Mouse (Mus musculus): ENCODE measurements around the gene Tent5c. TPM values are rescaled to one million over a fixed set of nuclear protein-coding genes. Genes with fewer than 3 reads are reported as not detected.

Gene Tent5c
- polyA plus RNA-seq, 1 experiment from 2014 or later, result 6.3 TPM

DNA sequence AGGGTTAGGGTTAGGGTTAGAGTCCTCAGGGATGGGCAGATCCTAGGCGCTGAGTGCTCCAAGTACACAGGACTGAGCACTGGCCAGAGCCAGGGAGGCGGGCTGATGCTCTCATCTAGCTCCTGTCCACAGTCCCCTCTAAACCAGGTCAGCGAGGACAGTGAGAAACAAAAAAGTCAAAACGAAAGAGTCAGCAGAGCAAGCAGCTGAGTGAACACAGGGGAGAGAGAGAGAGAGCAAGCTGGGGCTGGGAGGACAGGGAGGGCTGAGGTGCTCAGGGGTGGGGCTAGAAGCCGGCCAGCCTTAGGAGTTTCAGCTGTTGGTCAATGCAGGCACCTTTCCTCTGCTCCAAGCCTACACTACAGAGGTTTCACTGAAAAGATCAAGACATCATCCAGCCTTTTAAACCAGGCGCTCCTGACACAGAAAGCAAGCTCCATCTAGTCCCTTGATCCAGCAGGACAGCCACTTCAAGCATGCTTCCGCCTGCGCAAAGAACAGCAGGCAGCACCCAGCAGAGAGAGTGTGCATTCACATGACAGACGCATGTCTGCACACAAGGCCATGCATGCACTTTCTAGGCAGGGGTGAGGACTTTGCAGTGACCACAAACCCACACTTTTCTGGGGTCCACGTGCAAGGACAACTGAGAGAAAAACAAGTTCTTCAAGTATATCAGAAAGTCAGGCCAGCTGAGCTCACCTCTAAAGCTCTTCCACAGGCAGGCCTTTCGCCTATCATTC, 3.6 kb downstream of the Tent5c start:
- H3K4me2 ChIP-seq (replicated peaks), result no peak overlapping the region
- H3K9ac ChIP-seq, result no peak overlapping the region
- H3K36me3 ChIP-seq, result no peaks in the 10 kb centered on the region
- no peaks in the 10 kb centered on the region for H3K9me3 ChIP-seq
- H3K27ac ChIP-seq, result no peak overlapping the region
- peaks cover 7% of the 10 kb centered on the region; the same call in 1 of the 2 replicates for H3K4me1 ChIP-seq
- no peak for ATAC-seq (ENCODE audit: insufficient number of reproducible peaks, insufficient read depth, low FRiP score, low TSS enrichment)
- peaks cover 38% of the 10 kb centered on the region for H3K27me3 ChIP-seq
- no peak overlapping the region for H3K4me3 ChIP-seq
- WGBS, result 35% methylated on average over 11 of the region's 11 CpGs

DNA sequence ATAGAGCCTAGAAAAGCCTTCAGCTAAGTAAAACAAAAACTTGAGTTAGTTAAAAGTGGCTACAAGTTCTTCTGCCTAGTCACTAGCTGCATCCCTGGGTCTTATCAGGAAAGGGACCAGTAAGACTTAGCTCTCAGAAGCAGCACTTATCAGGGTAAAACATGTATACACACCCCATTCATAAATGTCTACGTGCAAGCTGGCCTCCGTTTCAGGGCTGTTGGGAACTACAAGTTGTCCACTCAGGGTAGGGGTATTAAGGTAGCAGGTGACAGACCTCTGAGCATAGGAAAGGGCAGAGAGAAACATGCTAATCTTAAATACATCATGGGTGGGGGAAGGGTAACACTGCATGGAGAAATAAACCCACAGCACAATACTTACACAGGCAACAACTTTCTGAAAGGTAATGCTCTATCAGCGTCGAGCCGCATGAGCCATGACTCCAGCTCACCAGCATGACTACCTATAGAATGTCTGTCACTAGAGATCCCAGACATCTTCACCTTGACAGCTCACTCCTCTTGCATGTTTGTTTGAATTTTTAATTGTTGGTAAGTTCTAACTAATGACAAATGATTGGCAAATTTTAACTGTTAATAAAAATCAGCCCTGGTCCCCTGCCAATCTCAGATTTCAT, 6.0 kb downstream of the Tent5c start:
- Histone ChIP-seq H3K36me3 (no peaks in the 10 kb centered on the region), H3K9me3 (no peaks in the 10 kb centered on the region), H3K4me3 (no peak overlapping the region), H3K27me3 (peaks cover 29% of the 10 kb centered on the region), H3K4me1 (no peaks in the 10 kb centered on the region), H3K9ac (no peak overlapping the region), H3K4me2 (replicated peaks) (no peak overlapping the region), H3K27ac (no peak overlapping the region)
- WGBS, result 84% methylated on average over 5 of the region's 5 CpGs
- ATAC-seq (ENCODE audit: insufficient number of reproducible peaks, insufficient read depth, low FRiP score, low TSS enrichment), result no peak

DNA sequence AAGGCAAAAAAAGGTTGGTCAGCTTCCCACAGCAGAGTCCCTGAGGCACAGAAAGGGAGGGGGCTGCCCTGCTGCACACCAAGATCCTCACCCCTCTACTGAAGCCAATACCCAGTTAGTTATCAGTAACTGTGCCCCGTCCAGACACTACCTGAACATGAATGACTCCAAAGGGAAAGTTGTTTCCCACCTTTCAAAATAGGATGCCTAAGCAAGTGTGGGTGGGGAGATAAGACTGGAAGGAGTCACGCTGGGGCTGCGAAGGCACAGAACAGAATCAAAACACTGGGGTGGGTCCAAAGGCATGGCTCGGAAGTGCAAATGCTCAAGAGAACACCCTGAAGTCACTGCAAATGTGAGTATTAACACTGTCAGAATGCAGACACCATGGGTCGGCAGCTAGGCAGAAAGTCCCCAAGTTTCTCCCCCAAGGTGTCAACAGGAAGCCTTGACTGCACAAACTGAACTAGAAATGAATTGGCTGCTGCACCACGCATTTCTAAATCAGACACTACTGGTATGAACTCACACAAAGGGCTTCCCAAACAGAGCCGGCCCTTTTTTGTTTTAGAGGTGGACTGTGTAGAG, 6.7 kb downstream of the Tent5c start:
- ATAC-seq (ENCODE audit: insufficient number of reproducible peaks, insufficient read depth, low FRiP score, low TSS enrichment), result no peak
- Histone ChIP-seq H3K27ac (no peak overlapping the region), H3K27me3 (peaks cover 22% of the 10 kb centered on the region), H3K9me3 (no peaks in the 10 kb centered on the region), H3K4me1 (no peaks in the 10 kb centered on the region), H3K9ac (no peak overlapping the region), H3K4me2 (replicated peaks) (no peak overlapping the region), H3K4me3 (no peak overlapping the region), H3K36me3 (no peaks in the 10 kb centered on the region)
- WGBS, result 73% methylated on average over 7 of the region's 7 CpGs

DNA sequence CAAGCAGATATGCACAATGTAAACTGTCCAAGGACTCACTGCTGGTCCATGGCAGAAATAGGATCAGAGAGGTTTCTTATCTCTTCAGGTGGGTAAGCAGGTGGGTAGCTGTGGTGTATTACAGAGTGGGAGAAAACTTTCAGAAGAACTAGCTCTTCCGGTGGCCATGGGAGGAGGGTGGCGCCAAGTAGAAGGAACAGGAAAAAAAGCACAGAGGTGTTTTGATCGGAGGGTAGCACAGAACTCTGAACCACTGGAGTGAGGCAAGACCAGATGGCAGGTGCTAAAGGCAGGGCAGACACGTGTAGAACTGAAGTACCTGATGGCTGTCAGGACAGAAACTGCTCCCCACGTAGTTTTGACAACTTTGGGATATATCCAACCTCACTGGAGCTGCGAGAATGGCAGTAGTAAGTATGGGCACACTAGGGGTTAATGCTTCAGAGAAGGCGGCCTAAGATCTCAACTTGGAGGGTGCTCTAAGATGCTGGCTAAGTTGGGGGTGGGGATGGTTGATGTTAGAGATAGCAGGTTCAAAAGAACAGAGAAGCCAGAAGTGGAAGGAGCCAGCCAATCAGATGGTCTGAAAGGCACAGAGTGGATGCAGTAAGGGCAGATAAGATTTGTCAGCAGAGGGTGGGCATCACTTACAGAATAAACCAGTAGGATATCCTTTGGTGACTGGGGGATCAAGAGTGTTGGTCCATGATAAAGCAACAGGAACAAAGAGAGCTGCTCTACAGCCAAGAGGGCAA, 8.7 kb downstream of the Tent5c start:
- Histone ChIP-seq H3K36me3 (no peaks in the 10 kb centered on the region), H3K27ac (no peak overlapping the region), H3K27me3 (peaks cover 2% of the 10 kb centered on the region; the same call in 1 of the 2 replicates), H3K4me3 (no peak overlapping the region), H3K9ac (no peak overlapping the region), H3K9me3 (no peaks in the 10 kb centered on the region), H3K4me1 (no peaks in the 10 kb centered on the region), H3K4me2 (replicated peaks) (no peak overlapping the region)
- no peak for ATAC-seq (ENCODE audit: insufficient number of reproducible peaks, insufficient read depth, low FRiP score, low TSS enrichment)
- 84% methylated on average over 7 of the region's 7 CpGs for WGBS

DNA sequence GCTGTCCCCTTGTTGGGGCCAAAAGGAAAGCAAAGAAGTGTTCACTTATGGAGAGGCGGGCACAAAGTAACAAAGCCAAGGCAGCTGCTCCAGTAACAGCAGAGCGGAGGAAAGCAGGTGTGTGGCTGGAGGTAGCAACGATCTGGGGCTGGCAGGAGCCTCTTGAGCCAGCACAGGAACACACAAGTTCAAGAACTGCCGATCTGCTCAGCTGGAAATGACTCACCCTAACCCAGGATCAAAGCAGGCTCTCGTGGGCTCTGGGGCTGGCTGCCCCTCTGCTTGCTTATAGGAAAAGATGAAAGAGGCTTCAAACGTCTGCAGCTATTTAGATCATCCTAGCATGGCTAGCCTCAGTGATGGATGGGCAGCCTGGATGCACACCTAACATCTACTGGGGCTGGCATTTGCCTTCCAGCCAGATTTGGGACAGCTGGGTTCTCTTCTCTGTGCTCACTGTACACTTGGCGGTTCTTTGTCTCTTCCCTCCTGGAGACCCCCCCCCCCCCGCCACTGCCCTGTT, 14.1 kb downstream of the Tent5c start:
- Histone ChIP-seq H3K36me3 (no peaks in the 10 kb centered on the region), H3K4me3 (no peak overlapping the region), H3K9ac (no peak overlapping the region), H3K4me1 (no peaks in the 10 kb centered on the region), H3K27me3 (no peaks in the 10 kb centered on the region), H3K9me3 (no peaks in the 10 kb centered on the region), H3K4me2 (replicated peaks) (no peak overlapping the region), H3K27ac (no peak overlapping the region)
- no peak for ATAC-seq (ENCODE audit: insufficient number of reproducible peaks, insufficient read depth, low FRiP score, low TSS enrichment)
- WGBS, result 55% methylated on average over 8 of the region's 8 CpGs

DNA sequence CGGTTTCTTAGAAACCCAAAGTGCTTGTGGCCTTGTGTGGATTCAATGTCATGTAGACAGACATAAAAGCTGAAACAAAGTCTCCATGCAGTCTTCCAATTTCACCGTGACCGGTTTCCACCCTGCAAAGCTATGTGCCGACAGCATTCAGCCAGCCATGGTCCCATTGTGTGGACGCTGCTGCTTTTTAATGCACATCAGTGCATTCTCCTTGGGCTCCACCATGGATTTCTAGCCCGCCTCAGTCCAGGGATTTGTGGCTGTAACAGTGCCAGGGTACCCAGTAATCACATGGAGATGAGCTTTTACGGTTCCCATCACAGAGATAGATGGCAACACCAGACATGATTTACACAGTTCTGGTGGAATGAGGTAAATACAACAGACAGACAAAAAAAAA, 14.6 kb downstream of the Tent5c start:
- Histone ChIP-seq H3K36me3 (no peaks in the 10 kb centered on the region), H3K27me3 (no peaks in the 10 kb centered on the region), H3K9me3 (no peaks in the 10 kb centered on the region), H3K9ac (no peak overlapping the region), H3K27ac (no peak overlapping the region), H3K4me3 (no peak overlapping the region), H3K4me1 (no peaks in the 10 kb centered on the region), H3K4me2 (replicated peaks) (no peak overlapping the region)
- WGBS, result 70% methylated on average over 7 of the region's 7 CpGs
- ATAC-seq (ENCODE audit: insufficient number of reproducible peaks, insufficient read depth, low FRiP score, low TSS enrichment), result no peak

DNA sequence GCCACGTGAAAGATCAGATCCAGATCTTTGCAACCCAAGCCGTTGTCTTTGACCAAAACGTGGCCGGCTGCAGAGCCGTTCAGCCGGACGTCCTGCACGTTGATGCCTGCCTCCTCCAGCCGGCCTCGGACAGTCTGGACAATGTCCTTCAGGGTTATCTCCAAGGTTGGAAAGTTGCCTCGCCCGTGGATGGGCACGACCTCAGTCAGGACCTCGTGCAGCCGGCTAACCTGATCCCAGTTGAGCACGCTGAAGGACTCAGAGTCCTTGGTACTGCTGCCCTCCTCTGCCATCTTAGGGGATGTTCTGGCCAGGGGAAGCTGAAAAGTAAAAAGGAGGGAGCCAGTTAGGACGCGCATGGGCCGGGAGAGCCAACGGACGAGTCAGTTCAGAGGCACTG, 16.0 kb downstream of the Tent5c start:
- no peaks in the 10 kb centered on the region for H3K36me3 ChIP-seq
- H3K4me3 ChIP-seq, result no peak overlapping the region
- H3K4me2 ChIP-seq (replicated peaks), result no peak overlapping the region
- 87% methylated on average over 21 of the region's 21 CpGs for WGBS
- no peak overlapping the region for H3K9ac ChIP-seq
- H3K27ac ChIP-seq, result no peak overlapping the region
- no peaks in the 10 kb centered on the region for H3K4me1 ChIP-seq
- ATAC-seq (ENCODE audit: insufficient number of reproducible peaks, insufficient read depth, low FRiP score, low TSS enrichment), result no peak
- H3K27me3 ChIP-seq, result no peaks in the 10 kb centered on the region
- H3K9me3 ChIP-seq, result no peaks in the 10 kb centered on the region

DNA sequence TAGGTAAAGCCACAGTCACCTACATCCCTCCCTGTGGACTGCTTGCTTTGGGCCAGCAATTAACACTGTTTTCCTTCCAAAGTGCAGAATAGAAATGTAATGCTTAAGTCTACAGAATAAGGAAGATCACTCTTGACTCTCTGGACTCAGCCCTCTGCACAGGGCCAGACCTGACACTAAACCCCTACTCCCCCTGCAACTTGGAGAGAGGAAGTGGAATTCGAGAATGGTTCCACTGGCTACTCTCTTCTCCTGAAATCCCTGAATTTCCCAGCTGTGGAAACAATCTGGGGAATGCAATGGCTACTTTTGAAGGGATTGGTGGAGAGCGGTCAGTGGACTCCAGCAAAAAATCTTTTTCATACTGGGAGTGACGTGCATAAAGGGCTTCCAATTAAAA, 18.2 kb downstream of the Tent5c start:
- Histone ChIP-seq H3K27ac (no peak overlapping the region), H3K4me1 (no peaks in the 10 kb centered on the region), H3K36me3 (no peaks in the 10 kb centered on the region), H3K9ac (no peak overlapping the region), H3K4me2 (replicated peaks) (no peak overlapping the region), H3K9me3 (no peaks in the 10 kb centered on the region), H3K4me3 (no peak overlapping the region), H3K27me3 (no peaks in the 10 kb centered on the region)
- WGBS, result 56% methylated on average over 3 of the region's 3 CpGs
- ATAC-seq (ENCODE audit: insufficient number of reproducible peaks, insufficient read depth, low FRiP score, low TSS enrichment), result no peak

DNA sequence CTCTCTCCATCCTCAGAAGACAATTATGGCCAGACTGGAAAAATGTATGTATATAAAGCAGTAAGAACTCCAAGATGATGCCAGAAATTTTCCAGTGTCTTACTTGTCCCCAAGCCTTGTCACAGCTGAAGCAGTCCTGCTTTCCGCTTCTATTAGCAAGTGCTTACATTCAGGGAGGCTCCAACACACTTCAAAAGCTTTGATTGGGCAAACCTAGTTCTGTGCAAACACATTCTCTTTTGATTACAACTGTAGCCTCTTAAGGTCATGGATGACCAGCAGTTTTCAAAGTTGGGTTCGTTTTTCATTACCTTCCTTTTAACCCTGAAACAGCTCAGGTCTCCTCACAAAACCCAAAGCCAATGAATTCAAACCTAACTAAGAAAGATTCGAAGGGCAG, 19.0 kb downstream of the Tent5c start:
- no peak overlapping the region for H3K4me2 ChIP-seq (replicated peaks)
- no peak for ATAC-seq (ENCODE audit: insufficient number of reproducible peaks, insufficient read depth, low FRiP score, low TSS enrichment)
- no peak overlapping the region for H3K27ac ChIP-seq
- H3K9me3 ChIP-seq, result no peaks in the 10 kb centered on the region
- 77% methylated on average over 3 of the region's 3 CpGs for WGBS
- no peaks in the 10 kb centered on the region for H3K27me3 ChIP-seq
- H3K36me3 ChIP-seq, result no peaks in the 10 kb centered on the region
- H3K4me3 ChIP-seq, result no peak overlapping the region
- H3K4me1 ChIP-seq, result no peaks in the 10 kb centered on the region
- H3K9ac ChIP-seq, result no peak overlapping the region

DNA sequence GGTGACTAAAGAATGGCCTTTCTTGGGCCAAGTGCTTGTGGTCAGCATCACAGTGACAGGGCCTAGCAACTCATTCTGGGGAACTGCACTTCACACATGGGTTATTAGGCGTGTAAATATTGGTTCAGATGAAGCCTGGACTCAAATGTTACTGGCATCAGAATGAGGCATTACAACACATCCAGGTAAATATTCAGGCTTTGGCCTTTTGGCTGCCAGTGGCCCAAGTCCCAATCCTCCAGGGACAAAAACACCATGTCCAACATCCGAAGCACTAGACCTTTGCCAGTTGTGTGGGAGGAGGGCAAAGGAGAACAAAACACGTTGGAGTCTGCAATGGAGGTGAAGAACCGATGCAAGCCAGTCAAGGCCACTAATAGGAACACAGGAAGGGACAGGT, 22.6 kb downstream of the Tent5c start:
- Histone ChIP-seq H3K27me3 (no peaks in the 10 kb centered on the region), H3K4me2 (replicated peaks) (no peak overlapping the region), H3K9ac (no peak overlapping the region), H3K9me3 (no peaks in the 10 kb centered on the region), H3K36me3 (no peaks in the 10 kb centered on the region), H3K4me3 (no peak overlapping the region), H3K4me1 (peaks cover 12% of the 10 kb centered on the region), H3K27ac (no peak overlapping the region)
- 80% methylated on average over 4 of the region's 4 CpGs for WGBS
- no peak for ATAC-seq (ENCODE audit: insufficient number of reproducible peaks, insufficient read depth, low FRiP score, low TSS enrichment)

DNA sequence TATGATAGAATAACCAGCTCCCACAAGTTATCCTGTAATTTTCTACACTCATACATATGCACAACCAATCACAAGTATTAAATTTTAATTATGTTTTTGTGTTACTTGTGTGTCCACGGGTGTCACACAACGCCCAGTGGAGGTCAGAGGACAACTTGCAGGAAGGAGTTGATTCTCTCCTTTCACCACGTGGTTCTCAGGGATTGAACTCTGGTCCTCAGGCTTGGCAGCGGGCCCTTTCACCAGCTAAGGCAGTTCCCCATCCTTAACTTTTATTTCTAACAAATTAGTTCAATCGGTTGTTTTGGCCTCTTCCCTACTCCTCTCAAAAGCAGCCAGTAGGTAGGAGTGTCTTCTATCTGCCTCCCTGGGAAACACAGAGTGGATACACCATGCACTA, 24.5 kb downstream of the Tent5c start:
- Histone ChIP-seq H3K36me3 (no peaks in the 10 kb centered on the region), H3K9me3 (no peaks in the 10 kb centered on the region), H3K4me1 (peaks cover 12% of the 10 kb centered on the region), H3K27me3 (no peaks in the 10 kb centered on the region), H3K4me3 (no peak overlapping the region), H3K4me2 (replicated peaks) (no peak overlapping the region), H3K27ac (no peak overlapping the region), H3K9ac (no peak overlapping the region)
- no peak for ATAC-seq (ENCODE audit: insufficient number of reproducible peaks, insufficient read depth, low FRiP score, low TSS enrichment)
- 93% methylated on average over 5 of the region's 5 CpGs for WGBS
